Mouse (Mus musculus) right cerebral cortex, adult 2 months (tissue): ENCODE results near the gene Serpinb1a.

ENCODE experiments used
- DNase-seq, 2 experiments: peaks; one replicate each; pipeline ENCODE4 v3.0.0; 2021 to 2022; ENCODE audit warnings: low spot score in 2 of 2

The Serpinb1a gene

DNA sequence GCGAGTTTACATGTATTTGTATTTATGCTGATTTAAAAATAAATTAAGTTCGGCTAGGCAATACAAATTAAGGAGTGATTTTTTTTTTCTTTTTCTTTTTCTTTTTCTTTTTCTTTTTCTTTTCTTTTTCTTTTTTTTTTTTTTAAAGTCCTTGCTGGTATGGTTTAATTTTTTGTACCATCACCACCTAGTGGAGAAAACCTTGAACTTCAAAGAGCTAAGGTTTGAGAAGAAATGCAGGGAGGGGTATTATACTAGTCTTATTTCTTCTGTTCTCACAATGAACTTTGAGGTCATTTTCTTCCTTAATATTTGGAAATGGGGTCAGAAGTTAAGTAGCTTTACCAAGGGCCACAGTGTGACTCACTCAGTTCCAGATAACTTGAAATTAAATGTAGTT is 51.9 kb downstream of the Serpinb1a start:
- no peak for DNase-seq

GRCm38 (mm10) chr13:32797085-32797484 is 53.9 kb downstream of the Serpinb1a start:
- DNase-seq = no peak

DNA sequence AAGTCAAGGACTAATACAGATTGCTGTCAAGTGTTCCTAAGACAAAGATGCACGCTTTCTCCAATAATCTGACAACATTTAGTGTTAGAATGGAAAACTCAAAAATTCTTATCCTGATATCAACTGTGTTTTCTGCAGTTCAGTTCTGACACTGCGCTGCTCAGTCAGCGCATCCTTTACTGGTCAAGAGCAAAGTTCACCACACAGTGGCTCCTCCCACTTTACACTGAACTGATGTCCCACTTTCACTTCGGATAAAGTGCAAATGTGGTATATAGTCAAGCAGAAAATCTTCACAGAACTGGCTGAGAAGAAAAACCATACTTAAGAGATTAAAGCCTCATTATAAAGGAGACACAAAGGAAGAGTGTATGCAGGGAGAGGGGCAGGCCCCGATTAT is 55.8 kb downstream of the Serpinb1a start:
- DNase-seq = no peak

GRCm38 (mm10) chr13:32794619-32795018 is 56.4 kb downstream of the Serpinb1a start:
- DNase-seq = no peak
